Mouse (Mus musculus): ENCODE measurements around the gene Smg5.
"Not testable (repeated sequence)": the region's sequence is repeated elsewhere in the genome, so short reads cannot be mapped to it uniquely, and the experiment has no call there.

Gene Smg5

GRCm38 (mm10) chr3:88352907-88353306 is 16.8 kb downstream of the Smg5 start:
- DNase-seq (ENCODE audit: low spot score in 2 of 2) = no peak

- no peak for DNase-seq (ENCODE audit: low spot score in 2 of 2)
Measured at GRCm38 (mm10) chr3:88354396-88355165, 18.5 kb downstream of the Smg5 start.

- no peak for DNase-seq (ENCODE audit: low spot score in 2 of 2)
Measured at GRCm38 (mm10) chr3:88359584-88359983, 23.5 kb downstream of the Smg5 start.

GRCm38 (mm10) chr3:88359989-88360388 is 23.9 kb downstream of the Smg5 start:
- DNase-seq (ENCODE audit: low spot score in 2 of 2) = no peak

GRCm38 (mm10) chr3:88361096-88361495 is 25.0 kb downstream of the Smg5 start:
- DNase-seq (ENCODE audit: low spot score in 2 of 2) = no peak

GRCm38 (mm10) chr3:88361612-88362313 is 25.7 kb downstream of the Smg5 start:
- no peak for DNase-seq (ENCODE audit: low spot score in 2 of 2)

- peak; percentile 38 to 50 for DNase-seq (ENCODE audit: low spot score in 2 of 2)
Measured at GRCm38 (mm10) chr3:88363700-88364099, 27.6 kb downstream of the Smg5 start.

- no peak for DNase-seq (ENCODE audit: low spot score in 2 of 2)
Measured at GRCm38 (mm10) chr3:88364337-88364736, 28.3 kb downstream of the Smg5 start, which contains the start of gene Paqr6. Paqr6 (plus strand) TSS chr3:88364584.

- DNase-seq (ENCODE audit: low spot score in 2 of 2) = peak in 1 of 2 experiments; percentile 28
Measured at GRCm38 (mm10) chr3:88365705-88366361, 29.8 kb downstream of the Smg5 start.

- peak; percentile 61 to 69 for DNase-seq (ENCODE audit: low spot score in 2 of 2)
Measured at GRCm38 (mm10) chr3:88366830-88367428, 30.9 kb downstream of the Smg5 start.

- not testable (repeated sequence) for DNase-seq (ENCODE audit: low spot score in 2 of 2)
Measured at GRCm38 (mm10) chr3:88367517-88367916, 31.5 kb downstream of the Smg5 start.

GRCm38 (mm10) chr3:88368511-88368910 is 32.5 kb downstream of the Smg5 start:
- DNase-seq (ENCODE audit: low spot score in 2 of 2) = not testable (repeated sequence)

- not testable (repeated sequence) for DNase-seq (ENCODE audit: low spot score in 2 of 2)
Measured at GRCm38 (mm10) chr3:88372643-88373042, 36.6 kb downstream of the Smg5 start, which contains the start of gene Bglap3. Bglap3 (minus strand) TSS chr3:88372743.

GRCm38 (mm10) chr3:88375750-88376626 is 39.9 kb downstream of the Smg5 start:
- DNase-seq (ENCODE audit: low spot score in 2 of 2) = not testable (repeated sequence)

GRCm38 (mm10) chr3:88376644-88377043 is 40.6 kb downstream of the Smg5 start:
- DNase-seq (ENCODE audit: low spot score in 2 of 2) = not testable (repeated sequence)

GRCm38 (mm10) chr3:88378599-88378998 is 42.5 kb downstream of the Smg5 start, which contains the start of gene Bglap2:
Bglap2 (minus strand) TSS chr3:88378699.
- not testable (repeated sequence) for DNase-seq (ENCODE audit: low spot score in 2 of 2)

GRCm38 (mm10) chr3:88381389-88382315 is 45.6 kb downstream of the Smg5 start:
- DNase-seq (ENCODE audit: low spot score in 2 of 2) = not testable (repeated sequence)

- not testable (repeated sequence) for DNase-seq (ENCODE audit: low spot score in 2 of 2)
Measured at GRCm38 (mm10) chr3:88382383-88382782, 46.3 kb downstream of the Smg5 start.

GRCm38 (mm10) chr3:88384364-88384763 is 48.3 kb downstream of the Smg5 start, which contains the start of gene Bglap:
Bglap (minus strand) TSS chr3:88384464.
- DNase-seq (ENCODE audit: low spot score in 2 of 2) = no peak
